Mouse (Mus musculus) thymus, postnatal 0 days (tissue): Measurements from ENCODE around the gene Cptp. TPM values are rescaled to one million over a fixed set of nuclear protein-coding genes. Genes with fewer than 3 reads are reported as not detected.
A peak's percentile ranks its signal among the peaks of the same experiment; 100 is the strongest.

ENCODE experiments used
- DNase-seq: peaks from one replicate; pipeline ENCODE4 v3.0.0-alpha.2; 2015; ENCODE audit warnings: low spot score
- polyA plus RNA-seq: library from polyadenylated mRNA; unstranded; fragments of >200 nt; fragmentation: Nextera tagmentation; extraction: Ambion mirVana; gene quantifications from 2 replicates; pipeline ENCODE4 v1.2.1, GENCODE M21; 2015

The Cptp gene
- polyA plus RNA-seq, 1 experiment from 2014 or later, result 9.4 TPM

GRCm38 (mm10) chr4:155841651-155842270, 27.5 kb downstream of the Cptp start:
- no peak for DNase-seq

GRCm38 (mm10) chr4:155841003-155841454, 28.2 kb downstream of the Cptp start:
- DNase-seq, result peak; percentile 58

- DNase-seq, result peak; percentile 10
Observed at GRCm38 (mm10) chr4:155840076-155841002, 28.9 kb downstream of the Cptp start.

- DNase-seq, result no peak
Observed at GRCm38 (mm10) chr4:155839483-155839910, 29.7 kb downstream of the Cptp start, which contains the start of gene Mxra8. Mxra8 (plus strand) TSS chr4:155839680.

GRCm38 (mm10) chr4:155838187-155839153, 30.8 kb downstream of the Cptp start:
- no peak for DNase-seq

GRCm38 (mm10) chr4:155837404-155838010, 31.7 kb downstream of the Cptp start:
- DNase-seq, result no peak

- DNase-seq, result peak; percentile 74
Observed at GRCm38 (mm10) chr4:155833836-155834235, 35.4 kb downstream of the Cptp start.

GRCm38 (mm10) chr4:155833234-155833633, 36.0 kb downstream of the Cptp start:
- DNase-seq, result no peak

GRCm38 (mm10) chr4:155832321-155832720, 36.9 kb downstream of the Cptp start:
- no peak for DNase-seq

- no peak for DNase-seq
Observed at GRCm38 (mm10) chr4:155831831-155832230, 37.4 kb downstream of the Cptp start.

GRCm38 (mm10) chr4:155831205-155831766, 38.0 kb downstream of the Cptp start, which contains the start of gene Aurkaip1:
Aurkaip1 (plus strand) TSS chr4:155831272.
- DNase-seq, result peak; percentile 92

GRCm38 (mm10) chr4:155830596-155830995, 38.6 kb downstream of the Cptp start:
- peak; percentile 13 for DNase-seq

- no peak for DNase-seq
Observed at GRCm38 (mm10) chr4:155829866-155830265, 39.4 kb downstream of the Cptp start.

- no peak for DNase-seq
Observed at GRCm38 (mm10) chr4:155823443-155823842, 45.8 kb downstream of the Cptp start.

GRCm38 (mm10) chr4:155821025-155821424, 48.2 kb downstream of the Cptp start:
- peak; percentile 20 for DNase-seq

- DNase-seq, result no peak
Observed at GRCm38 (mm10) chr4:155817533-155817932, 51.7 kb downstream of the Cptp start.
